Mouse (Mus musculus): Measurements from ENCODE around the gene Xrcc3.

Xrcc3 gene

DNA sequence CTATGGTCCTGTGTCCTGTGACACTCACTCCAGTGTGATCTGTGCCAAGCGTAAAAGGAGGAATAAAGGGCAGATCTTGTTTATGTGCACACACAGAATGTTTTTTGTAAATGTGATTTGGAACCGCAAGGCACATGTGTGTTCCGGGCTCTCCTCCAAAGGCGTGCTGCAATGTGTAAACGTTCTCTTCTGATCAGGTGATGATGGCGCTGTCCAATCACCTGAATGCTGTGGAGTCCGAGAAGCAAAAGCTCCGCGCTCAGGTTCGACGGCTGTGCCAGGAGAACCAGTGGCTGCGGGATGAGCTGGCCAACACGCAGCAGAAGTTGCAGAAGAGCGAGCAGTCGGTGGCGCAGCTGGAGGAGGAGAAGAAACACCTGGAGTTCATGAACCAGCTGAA, 39.5 kb downstream of the Xrcc3 start:
- DNase-seq: no peak

DNA sequence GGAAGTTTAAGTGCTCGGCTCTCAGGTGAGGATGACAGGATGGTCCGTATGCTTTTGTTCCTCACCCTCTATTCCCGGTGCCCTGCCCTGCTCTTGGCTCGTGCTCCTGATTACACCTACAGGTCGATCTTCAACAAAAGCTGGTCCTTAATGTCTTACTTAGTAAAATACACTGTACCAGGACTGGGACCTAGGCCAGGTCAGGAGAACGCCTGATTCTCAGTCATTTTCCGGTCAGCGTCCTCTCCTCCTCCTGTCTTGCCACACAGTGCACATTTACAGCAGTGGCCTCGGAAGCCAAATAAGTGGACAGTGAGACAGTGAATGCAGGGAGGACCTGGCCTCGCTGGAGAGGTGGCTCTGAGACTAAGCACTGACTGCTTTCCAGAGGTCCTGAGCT, 43.0 kb downstream of the Xrcc3 start:
- DNase-seq: no peak

DNA sequence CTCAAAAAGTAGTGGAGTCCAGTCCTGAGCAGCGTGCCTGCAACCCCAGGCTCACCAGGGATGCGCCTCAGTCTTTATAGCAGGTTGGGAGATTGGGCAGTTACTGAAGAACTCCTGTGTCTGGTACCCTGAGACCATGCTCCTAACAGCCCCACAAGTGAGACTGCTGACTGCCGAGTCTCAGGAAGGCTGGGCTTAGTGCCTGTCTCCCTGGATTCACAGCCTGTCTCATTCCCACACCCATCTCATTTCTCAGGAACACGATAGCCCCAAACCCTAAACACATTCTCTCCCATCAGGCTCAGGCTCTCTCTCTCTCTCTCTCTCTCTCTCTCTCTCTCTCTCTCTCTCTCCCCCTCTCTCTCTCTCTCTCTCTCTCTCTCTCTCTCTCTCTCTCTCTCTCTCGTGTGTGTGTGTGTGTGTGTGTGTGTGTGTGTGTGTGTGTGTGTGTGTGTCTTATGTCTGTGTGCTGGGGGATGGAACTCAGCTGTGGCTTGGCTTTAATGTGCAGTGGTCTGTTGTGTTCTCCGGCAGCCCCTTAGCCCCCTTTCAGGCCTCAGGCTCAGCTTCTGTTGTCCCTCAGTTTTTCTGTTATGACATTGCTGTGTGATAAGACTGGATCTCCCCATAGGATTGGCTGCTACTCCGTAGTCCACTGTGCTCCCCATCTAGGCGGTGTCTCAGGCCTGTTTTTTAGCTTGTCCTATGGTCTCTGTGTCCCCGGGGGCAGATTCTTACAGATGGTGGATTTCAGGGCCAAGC, 43.7 kb downstream of the Xrcc3 start:
- DNase-seq: no peak

DNA sequence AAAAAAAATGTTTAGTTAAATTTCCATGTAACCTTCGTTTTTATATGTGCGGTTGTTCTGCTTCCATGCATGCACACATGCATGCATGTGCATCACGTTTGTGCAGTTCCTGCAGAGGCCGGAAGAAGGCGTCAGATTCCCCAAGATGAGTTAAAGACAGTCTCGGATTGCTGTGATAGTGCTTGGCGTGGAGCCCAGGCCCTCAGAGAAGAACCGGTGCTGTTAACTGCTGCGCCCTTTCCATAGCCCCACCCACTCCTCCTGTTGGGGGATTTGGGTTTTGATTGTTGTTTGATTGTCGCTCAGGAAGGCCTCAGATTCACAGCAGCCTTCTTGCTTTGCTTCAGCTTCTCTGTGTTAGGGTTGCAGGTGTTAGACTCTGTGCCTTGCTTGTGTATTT, 44.4 kb downstream of the Xrcc3 start:
- DNase-seq: peak; percentile 58

DNA sequence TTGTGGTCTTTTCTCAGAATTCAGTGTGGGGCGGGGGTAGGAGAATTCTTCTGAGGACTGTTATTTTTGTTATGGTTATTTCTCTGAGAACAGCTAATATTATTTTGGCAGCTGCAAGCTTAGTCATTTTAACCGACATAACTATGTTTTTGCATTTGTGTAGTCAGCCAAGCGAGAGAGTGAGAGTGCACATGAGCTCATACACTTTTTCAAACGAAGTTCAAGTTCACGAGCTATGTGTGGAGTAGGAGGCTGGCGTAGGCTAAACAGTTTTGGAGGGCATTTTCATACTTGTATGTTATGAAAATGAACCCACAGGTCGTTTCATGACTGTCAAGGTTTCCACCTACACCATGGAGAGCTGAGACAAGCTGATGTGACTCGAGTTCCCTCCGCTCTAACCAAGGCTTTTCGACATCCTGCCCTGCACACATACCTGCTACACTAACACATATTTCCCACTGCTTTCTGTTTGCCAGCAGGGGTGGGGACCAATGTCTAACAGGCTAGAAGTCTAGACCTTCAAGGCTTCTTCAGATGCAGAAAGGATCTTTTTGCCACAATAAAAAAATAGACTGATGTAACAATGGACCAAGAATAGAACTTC, 45.2 kb downstream of the Xrcc3 start:
- DNase-seq: no peak

DNA sequence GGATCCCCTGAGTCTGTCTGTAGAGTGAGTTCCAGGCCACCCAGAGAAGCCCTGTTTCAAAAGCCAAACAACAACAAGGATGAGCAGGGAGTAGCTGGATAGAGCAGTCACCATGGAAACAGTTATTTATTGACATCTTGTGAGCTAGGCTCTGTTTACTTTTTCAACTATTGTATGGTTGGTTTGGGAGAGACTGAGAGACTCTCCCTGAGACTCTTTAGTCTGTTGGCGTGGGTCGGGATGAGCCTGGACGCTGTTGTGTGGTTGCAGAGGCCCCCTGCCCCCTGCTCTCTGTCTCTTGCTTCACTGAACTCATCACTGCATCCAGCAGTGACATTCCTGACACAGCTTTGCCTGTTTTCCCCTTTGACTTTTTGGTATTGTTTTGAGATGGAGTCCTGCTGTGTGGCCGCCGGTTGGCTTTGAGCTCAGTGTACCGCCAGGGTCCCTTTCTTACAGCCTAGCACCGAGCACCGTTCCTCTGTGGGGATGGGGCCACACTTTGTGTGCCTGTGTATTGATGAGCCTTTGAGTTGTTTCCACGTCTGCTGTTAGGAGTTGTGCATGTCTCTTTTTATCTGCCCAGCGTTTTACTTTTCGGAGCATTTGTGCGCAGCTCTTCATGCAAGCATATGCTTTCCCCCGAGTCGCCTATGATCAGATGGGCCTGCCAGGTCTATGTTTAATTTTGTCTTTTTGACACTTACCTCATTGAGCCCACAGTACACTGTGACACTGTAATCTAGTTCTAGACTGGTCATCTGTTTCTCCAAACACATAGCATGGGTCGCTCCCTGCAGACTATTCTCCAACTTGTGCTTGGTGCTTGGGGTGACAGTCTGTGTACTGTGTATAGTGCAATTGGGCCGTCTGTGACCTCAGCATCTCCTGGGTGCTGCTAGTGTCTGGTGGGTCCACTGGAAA, 47.1 kb downstream of the Xrcc3 start:
- DNase-seq: no peak

DNA sequence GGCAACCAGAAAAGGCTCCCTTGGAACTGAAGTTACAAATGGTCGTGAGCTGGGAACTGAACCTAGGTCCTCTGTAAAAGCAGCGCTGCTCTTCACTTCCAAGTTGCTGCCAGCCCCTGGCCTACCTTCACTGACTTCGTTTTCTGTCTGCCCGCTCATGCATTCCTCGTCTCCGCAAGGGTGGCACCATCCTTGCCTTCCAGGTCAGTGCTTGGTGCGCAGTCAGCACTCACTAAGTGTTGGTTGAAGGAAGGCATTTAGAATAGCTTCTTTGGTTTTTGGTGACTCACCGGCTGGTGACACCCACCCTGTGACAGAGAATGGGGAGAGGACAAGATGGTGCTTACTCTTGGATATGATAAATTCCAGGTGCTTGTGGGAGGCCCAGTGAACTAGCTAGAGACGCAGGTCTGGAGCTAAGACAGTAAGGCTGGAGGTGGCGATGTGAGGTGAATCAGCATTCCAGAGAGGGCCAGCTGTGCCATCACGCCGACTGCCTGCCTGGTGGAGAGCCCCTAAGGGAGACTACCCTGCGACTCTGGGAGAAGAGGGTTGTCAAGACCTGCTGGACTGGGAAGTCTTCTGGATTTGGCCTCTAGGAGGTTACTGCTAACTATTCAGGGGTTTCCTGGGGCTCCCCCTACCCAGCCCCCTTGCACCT, 50.9 kb downstream of the Xrcc3 start:
- DNase-seq: no peak

DNA sequence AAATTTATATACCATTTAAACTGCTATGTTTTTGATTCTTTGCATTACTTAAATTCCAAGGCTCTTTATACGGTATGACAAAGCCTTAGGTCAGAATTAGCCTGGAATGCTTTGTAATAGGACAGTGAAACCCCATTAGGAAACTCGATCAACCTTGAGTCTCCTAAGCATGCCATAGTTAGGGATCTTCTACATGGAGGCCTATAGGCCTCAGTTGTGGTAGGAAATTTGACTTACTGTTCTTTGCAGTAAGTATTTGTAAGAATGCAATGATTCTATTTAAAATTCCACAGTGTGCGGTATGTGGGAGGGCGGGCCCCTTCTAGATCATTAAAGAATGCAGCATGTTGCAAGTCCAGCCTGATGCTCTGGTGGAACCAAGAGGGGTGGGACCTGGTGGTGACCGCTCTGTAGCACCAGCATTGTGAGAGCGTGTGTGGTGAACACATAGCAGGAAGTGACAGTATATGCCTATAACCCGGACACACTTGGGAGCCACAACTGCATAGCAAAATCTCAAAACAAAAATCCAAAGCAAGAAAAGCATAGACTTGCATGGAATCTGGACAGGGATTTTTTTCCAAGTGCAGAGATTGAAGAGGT, 53.3 kb downstream of the Xrcc3 start:
- no peak for DNase-seq

DNA sequence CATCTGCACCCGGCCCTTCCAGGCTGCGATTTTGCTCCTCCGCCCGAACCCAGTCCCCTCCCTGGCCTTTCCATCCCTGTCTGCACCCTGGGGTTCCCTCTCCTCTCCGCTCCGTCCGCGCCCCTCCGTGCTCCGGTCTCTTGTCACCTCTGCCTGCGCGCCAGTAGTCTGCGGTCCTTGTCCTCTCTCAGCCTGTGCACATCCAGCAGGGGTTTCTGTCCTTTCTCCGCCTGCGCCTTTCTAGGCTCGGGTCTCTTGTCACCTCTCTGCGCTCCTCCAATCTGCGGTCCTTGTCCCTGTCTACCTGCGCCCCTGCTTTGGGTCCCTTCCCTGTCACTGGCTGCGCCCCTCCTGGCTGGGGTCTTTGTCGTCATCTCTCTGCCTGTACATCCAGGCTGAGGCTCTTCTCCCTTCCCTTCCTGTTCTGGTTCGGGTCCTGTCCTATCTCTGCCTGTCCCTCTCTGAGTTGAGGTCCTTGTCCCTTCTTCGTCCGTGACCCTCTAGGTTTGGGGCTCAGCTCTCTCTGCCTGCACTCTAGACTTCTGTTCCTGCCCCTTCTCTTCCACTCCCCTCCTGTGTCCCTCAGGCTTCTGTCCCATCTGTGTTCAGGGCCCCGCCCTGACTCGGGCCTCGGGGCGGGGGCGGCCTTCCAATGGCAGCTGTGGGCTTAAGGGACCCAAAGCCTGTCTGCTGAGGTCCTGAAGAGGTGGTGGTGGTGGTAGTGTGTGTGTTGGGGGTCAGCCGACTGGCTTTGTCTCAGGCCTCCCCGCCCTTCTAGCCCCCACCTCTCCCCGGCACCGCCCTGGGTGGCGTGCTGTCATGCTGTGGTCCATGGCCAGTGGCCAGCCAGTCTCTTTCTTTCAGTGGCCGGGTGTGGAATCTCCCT, 54.3 kb downstream of the Xrcc3 start:
- DNase-seq: peak; percentile 47

DNA sequence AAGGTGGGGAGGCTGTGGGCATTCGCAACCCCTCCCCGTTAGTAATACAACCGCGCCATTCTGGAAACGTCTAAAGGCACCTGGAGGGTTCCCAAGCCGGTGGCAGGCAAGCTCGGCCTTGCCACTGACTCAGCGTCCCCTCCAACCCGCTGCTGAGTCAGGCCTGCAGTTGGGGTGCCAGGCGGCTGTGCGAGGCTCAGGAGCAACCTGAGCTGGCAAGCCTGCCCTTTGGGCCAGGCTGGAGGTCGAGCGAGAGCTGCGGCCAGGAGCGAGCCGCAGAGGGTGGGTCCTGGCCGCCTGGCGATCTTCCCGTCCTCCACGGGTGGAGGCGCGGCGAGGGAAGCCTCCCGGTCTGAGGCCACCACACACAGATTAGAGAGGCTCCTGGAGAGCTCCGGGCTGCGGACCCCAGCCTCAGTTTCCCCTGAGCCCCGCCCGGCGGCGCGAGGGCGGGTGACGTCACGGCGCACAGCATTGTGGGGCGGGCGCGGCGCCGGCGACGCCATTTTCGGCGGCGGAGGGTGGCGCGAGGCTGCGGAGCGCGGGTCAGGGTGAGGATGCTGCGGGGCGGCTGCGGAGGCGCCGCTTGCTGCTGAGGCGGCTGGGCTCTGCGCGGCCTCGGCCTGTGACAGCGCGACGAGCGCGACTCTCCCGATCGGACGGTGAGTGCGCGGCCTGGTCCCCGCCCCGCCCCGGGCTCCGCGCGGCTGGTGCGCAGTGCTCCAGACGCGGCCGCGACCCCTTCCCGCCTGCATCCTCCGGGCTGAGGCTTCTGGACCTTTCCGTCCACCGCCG, 55.1 kb downstream of the Xrcc3 start, which contains the start of gene Klc1:
TSS of gene Klc1 (plus strand) at position 469 of the 795 bp plus-strand sequence.
- peak; percentile 86 for DNase-seq

DNA sequence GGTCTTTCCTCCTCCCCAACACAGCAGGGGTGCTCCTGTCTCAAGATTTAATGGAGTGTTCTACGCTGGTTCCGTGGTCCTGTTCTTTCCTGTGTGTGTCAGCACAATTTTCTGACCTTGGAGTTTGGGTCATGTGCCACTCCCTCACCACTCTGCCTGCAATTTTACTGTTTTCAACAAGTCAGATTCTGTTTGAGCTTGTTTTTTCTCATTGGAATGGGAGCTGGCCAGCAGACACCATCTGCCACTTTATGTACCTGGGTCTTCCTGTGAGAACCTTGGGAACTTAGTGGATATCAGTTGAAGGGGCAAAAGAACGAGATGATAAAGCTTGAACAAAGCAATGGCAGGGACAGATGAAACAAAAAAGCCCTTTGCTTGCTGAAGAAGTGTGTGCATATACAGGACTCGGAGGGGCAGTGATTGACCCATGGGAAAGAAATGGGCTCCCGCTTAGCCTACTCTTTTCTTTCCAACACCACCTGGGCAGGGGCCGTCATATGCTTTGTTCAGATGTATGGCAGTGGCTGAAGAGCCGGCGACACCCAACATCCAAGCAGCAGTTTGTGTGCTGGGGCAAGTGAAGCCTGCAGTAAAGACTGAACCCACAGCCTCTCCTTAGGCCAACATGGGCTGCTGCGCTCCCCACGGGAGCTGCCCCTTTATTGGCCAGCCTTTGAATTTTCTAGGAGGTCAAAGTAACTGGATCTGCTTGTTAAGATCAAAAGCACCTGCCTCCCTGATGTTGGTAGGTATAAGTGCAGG, 55.9 kb downstream of the Xrcc3 start:
- DNase-seq: no peak

DNA sequence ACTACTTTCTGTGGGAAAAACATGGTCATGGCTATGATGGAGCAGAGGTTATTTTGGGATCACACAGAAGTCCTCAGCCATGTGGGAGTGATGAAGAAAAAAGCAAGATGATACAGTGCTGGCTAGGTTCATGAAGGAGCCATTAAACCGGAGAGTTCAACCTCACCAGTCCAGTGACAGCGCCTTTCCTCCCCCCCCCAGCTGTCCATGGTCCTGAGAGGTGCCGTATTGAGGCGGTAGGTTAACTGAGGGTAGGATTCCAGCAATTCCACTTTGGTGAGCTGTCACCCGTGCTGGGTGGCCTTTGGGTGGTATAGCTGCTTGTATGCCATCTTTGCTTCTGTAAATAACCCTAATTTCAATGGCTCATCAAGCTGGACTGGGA, 57.0 kb downstream of the Xrcc3 start:
- DNase-seq: no peak

DNA sequence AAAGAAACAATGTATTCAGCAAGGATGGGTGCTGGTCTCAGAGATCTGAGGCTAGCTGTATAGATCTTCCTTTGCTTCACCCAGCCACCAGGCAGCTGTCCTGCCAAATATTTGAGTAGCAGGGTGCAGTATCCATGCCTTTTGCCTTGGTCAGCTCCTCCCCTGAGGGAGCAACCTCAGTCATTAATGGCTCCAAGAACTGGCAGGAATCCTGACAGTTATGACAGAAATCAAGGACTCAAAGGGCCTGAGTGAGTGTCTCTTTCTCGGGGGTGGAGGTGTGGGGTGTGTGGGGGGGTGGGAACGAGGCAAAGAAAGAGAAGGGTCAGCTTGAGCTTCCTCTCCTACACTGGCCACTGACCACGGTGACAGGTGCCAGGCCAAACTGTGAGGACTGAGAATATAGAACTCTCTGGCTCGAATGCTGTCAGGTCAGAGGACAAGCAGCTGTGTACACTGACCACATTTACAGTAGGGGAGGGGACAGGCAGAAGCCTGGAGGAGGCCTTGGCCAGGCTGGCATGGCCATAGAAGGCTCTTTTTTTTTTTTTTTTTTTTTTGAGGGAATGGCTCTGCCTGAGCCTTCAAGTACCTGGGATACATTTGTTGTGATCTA, 57.5 kb downstream of the Xrcc3 start:
- no peak for DNase-seq

DNA sequence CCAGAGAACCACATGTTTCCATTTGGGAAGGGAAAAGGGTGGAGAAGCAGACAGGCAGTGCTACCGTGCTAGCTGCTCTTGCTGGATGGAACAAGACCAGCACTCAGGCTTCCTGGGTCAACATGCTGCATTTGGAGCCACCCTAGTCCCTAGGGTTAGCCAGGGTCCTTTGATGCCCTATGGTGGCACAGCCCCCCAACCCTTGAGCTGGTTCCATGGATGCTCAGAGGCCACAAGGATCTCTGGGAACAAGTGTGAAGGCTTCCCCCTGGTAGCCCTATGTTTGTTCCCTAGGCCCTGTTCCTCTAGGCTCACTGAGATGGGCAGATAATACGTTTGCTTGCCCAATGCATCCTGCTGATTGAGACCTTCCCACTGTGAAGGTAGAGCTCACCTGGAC, 58.4 kb downstream of the Xrcc3 start:
- DNase-seq: no peak

DNA sequence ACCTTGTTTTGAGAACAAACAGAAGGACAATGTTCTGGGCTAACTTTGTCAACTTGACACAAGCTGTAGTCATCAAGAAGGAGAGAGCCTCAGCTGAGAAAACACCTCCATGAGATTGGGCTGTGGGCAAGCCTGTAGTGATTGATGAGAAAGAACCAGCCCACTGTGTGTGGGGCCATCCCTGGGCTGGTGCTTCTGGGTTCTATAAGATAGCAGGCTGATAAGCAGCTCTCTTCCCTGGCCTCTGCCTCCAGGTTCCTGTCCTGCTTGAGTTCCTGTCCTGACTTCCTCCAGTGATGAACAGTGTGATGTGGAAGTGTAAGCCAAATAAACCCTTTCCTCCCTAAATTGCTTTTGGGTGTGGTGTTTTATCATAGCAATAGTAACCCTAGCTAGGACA, 59.0 kb downstream of the Xrcc3 start:
- no peak for DNase-seq

DNA sequence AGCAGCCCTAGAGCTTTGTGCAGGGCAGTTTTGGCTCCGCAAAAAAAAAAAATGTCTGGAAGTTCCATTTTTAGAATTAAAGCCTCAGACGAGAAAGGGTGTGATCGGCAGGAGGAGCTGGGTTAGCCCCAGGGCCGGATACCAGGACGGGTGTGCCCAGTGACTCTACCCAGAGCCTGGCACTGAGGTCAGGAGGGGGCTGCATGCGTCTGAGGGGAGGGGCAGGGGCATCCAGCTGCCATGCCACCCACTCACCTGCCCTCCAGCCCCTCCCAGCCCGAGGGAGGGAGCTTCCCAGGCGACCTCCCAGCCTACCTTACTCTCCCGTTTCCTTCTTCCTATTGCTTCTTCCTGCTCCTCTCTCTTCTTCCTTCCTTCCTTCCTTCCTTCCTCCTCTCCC, 60.3 kb downstream of the Xrcc3 start:
- DNase-seq: no peak
